Mouse (Mus musculus): ENCODE data around the gene Slc37a2. TPM values are rescaled to one million over a fixed set of nuclear protein-coding genes. Genes with fewer than 3 reads are reported as not detected.
A peak's percentile ranks its signal among the peaks of the same experiment; 100 is the strongest.

Slc37a2 gene
- polyA plus RNA-seq, 1 experiment from 2014 or later = 1.5 TPM

GRCm38 (mm10) chr9:37245404-37245803, 10.1 kb downstream of the Slc37a2 start:
- H3K36me3 ChIP-seq = no peaks in the 10 kb centered on the region
- H3K9ac ChIP-seq = no peak overlapping the region
- no peaks in the 10 kb centered on the region for H3K27me3 ChIP-seq (replicated peaks)
- ATAC-seq = no peak
- 45% methylated on average over 2 of the region's 2 CpGs for WGBS (ENCODE audit: insufficient replicate concordance)
- H3K4me3 ChIP-seq = no peak overlapping the region
- no peak overlapping the region for H3K4me2 ChIP-seq
- H3K4me1 ChIP-seq = no peaks in the 10 kb centered on the region
- no peaks in the 10 kb centered on the region for H3K9me3 ChIP-seq (replicated peaks)
- H3K27ac ChIP-seq = no peak overlapping the region

- Histone ChIP-seq H3K4me1 (no peaks in the 10 kb centered on the region), H3K36me3 (no peaks in the 10 kb centered on the region), H3K27me3 (replicated peaks) (no peaks in the 10 kb centered on the region), H3K9ac (no peak overlapping the region), H3K27ac (no peak overlapping the region), H3K4me2 (no peak overlapping the region), H3K9me3 (replicated peaks) (no peaks in the 10 kb centered on the region), H3K4me3 (no peak overlapping the region)
- WGBS (ENCODE audit: insufficient replicate concordance) = 42% methylated on average over 1 of the region's 1 CpGs
- ATAC-seq = no peak
These were observed 10.9 kb downstream of the Slc37a2 start for GRCm38 (mm10) chr9:37244600-37244999.

GRCm38 (mm10) chr9:37242764-37243163, 12.8 kb downstream of the Slc37a2 start:
- WGBS (ENCODE audit: insufficient replicate concordance) = 72% methylated on average over 3 of the region's 3 CpGs
- Histone ChIP-seq H3K9ac (no peak overlapping the region), H3K36me3 (no peaks in the 10 kb centered on the region), H3K27me3 (replicated peaks) (no peaks in the 10 kb centered on the region), H3K4me3 (no peak overlapping the region), H3K27ac (no peak overlapping the region), H3K9me3 (replicated peaks) (no peaks in the 10 kb centered on the region), H3K4me2 (no peak overlapping the region), H3K4me1 (no peaks in the 10 kb centered on the region)
- no peak for ATAC-seq

GRCm38 (mm10) chr9:37235951-37236737, 19.4 kb downstream of the Slc37a2 start:
- Histone ChIP-seq H3K4me3 (no peak overlapping the region), H3K9me3 (replicated peaks) (no peaks in the 10 kb centered on the region), H3K4me2 (no peak overlapping the region), H3K27me3 (replicated peaks) (no peaks in the 10 kb centered on the region), H3K4me1 (no peaks in the 10 kb centered on the region), H3K36me3 (no peaks in the 10 kb centered on the region), H3K27ac (no peak overlapping the region), H3K9ac (no peak overlapping the region)
- no peak for ATAC-seq
- WGBS (ENCODE audit: insufficient replicate concordance) = 44% methylated on average over 4 of the region's 4 CpGs

GRCm38 (mm10) chr9:37232201-37233195, 23.0 kb downstream of the Slc37a2 start:
- Histone ChIP-seq H3K4me3 (no peak overlapping the region), H3K27me3 (replicated peaks) (no peaks in the 10 kb centered on the region), H3K9me3 (replicated peaks) (no peaks in the 10 kb centered on the region), H3K27ac (no peak overlapping the region), H3K9ac (no peak overlapping the region), H3K4me1 (no peaks in the 10 kb centered on the region), H3K36me3 (no peaks in the 10 kb centered on the region), H3K4me2 (no peak overlapping the region)
- ATAC-seq = no peak
- 58% methylated on average over 22 of the region's 22 CpGs for WGBS (ENCODE audit: insufficient replicate concordance)

GRCm38 (mm10) chr9:37230486-37231195, 24.9 kb downstream of the Slc37a2 start:
- Histone ChIP-seq H3K4me2 (no peak overlapping the region), H3K4me3 (no peak overlapping the region), H3K36me3 (no peaks in the 10 kb centered on the region), H3K4me1 (no peaks in the 10 kb centered on the region), H3K9ac (no peak overlapping the region), H3K27me3 (replicated peaks) (no peaks in the 10 kb centered on the region), H3K9me3 (replicated peaks) (no peaks in the 10 kb centered on the region), H3K27ac (no peak overlapping the region)
- ATAC-seq = no peak
- WGBS (ENCODE audit: insufficient replicate concordance) = 76% methylated on average over 9 of the region's 9 CpGs

GRCm38 (mm10) chr9:37229880-37230325, 25.6 kb downstream of the Slc37a2 start:
- H3K9ac ChIP-seq = no peak overlapping the region
- no peaks in the 10 kb centered on the region for H3K4me1 ChIP-seq
- H3K27ac ChIP-seq = no peak overlapping the region
- WGBS (ENCODE audit: insufficient replicate concordance) = 13% methylated on average over 1 of the region's 1 CpGs
- no peaks in the 10 kb centered on the region for H3K27me3 ChIP-seq (replicated peaks)
- no peak overlapping the region for H3K4me2 ChIP-seq
- ATAC-seq = peak; percentile 64
- no peaks in the 10 kb centered on the region for H3K36me3 ChIP-seq
- no peaks in the 10 kb centered on the region for H3K9me3 ChIP-seq (replicated peaks)
- no peak overlapping the region for H3K4me3 ChIP-seq

GRCm38 (mm10) chr9:37225581-37225980, 30.0 kb downstream of the Slc37a2 start:
- Histone ChIP-seq H3K4me3 (no peak overlapping the region), H3K27me3 (replicated peaks) (no peaks in the 10 kb centered on the region), H3K9me3 (replicated peaks) (no peaks in the 10 kb centered on the region), H3K4me1 (no peaks in the 10 kb centered on the region), H3K4me2 (no peak overlapping the region), H3K27ac (no peak overlapping the region), H3K36me3 (no peaks in the 10 kb centered on the region), H3K9ac (no peak overlapping the region)
- ATAC-seq = no peak
- 65% methylated on average over 1 of the region's 1 CpGs for WGBS (ENCODE audit: insufficient replicate concordance)

- Histone ChIP-seq H3K27ac (no peak overlapping the region), H3K4me2 (no peak overlapping the region), H3K4me1 (no peaks in the 10 kb centered on the region), H3K36me3 (no peaks in the 10 kb centered on the region), H3K27me3 (replicated peaks) (no peaks in the 10 kb centered on the region), H3K9ac (no peak overlapping the region), H3K9me3 (replicated peaks) (no peaks in the 10 kb centered on the region), H3K4me3 (no peak overlapping the region)
- WGBS (ENCODE audit: insufficient replicate concordance) = 70% methylated on average over 8 of the region's 8 CpGs
- no peak for ATAC-seq
These were observed 34.8 kb downstream of the Slc37a2 start for GRCm38 (mm10) chr9:37220755-37221154.

- no peaks in the 10 kb centered on the region for H3K9me3 ChIP-seq (replicated peaks)
- H3K9ac ChIP-seq = no peak overlapping the region
- H3K4me1 ChIP-seq = no peaks in the 10 kb centered on the region
- H3K27me3 ChIP-seq (replicated peaks) = no peaks in the 10 kb centered on the region
- no peak overlapping the region for H3K27ac ChIP-seq
- no peak for ATAC-seq
- no peak overlapping the region for H3K4me3 ChIP-seq
- no peaks in the 10 kb centered on the region for H3K36me3 ChIP-seq
- H3K4me2 ChIP-seq = no peak overlapping the region
- WGBS (ENCODE audit: insufficient replicate concordance) = 69% methylated on average over 9 of the region's 9 CpGs
These were observed 41.0 kb downstream of the Slc37a2 start for GRCm38 (mm10) chr9:37214327-37215060.

GRCm38 (mm10) chr9:37213060-37213738, 42.3 kb downstream of the Slc37a2 start:
- H3K9me3 ChIP-seq (replicated peaks) = no peaks in the 10 kb centered on the region
- H3K4me3 ChIP-seq = no peak overlapping the region
- H3K9ac ChIP-seq = no peak overlapping the region
- ATAC-seq = no peak
- H3K4me1 ChIP-seq = peaks cover 12% of the 10 kb centered on the region
- no peak overlapping the region for H3K4me2 ChIP-seq
- no peaks in the 10 kb centered on the region for H3K27me3 ChIP-seq (replicated peaks)
- no peaks in the 10 kb centered on the region for H3K36me3 ChIP-seq
- WGBS (ENCODE audit: insufficient replicate concordance) = 76% methylated on average over 13 of the region's 13 CpGs
- no peak overlapping the region for H3K27ac ChIP-seq
